Mouse (Mus musculus): ENCODE measurements at regions not wholly inside any gene's neighbourhood (a gene's known extent, or its start where the extent isn't known, plus 50 kb on each side); places are given as distances from the start of the nearest gene placed in this dataset.

DNA sequence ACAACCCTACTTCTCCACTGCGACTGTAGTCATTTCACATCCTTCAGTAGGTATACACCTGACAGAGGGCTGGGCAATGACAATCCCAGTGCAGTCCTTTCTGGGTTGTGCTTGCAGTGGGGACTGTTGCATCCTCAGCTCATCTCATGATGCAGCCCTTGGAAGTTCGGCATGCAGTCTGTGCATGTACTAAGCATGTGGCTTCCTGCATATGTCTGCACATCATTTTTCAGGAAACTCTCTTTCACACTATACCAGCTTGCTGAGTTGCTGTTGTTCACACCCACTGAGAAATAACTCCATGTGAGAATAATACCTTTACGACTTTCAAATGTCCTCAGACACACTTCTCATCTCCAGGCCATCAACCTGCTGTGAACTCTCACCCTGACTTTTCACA lies 759.5 kb downstream of the Cypt12 start:
- TF ChIP-seq CTCF (IDR thresholded peaks at IDR 0.05; ENCODE audit: low read depth) (no peak), EP300 (optimal IDR thresholded peaks at IDR 0.05) (no peak)

All from stomach, postnatal 0 days (tissue).